Mouse (Mus musculus) embryonic facial prominence, embryonic 13.5 days (tissue): Measurements from ENCODE around the gene Fen1. TPM values are rescaled to one million over a fixed set of nuclear protein-coding genes. Genes with fewer than 3 reads are reported as not detected.

Source experiments
- ATAC-seq: fragments of 200-750 bp; cut with Nextera tagmentation; 2 replicates; pipeline ENCODE4 v1.8.0; 2017; ENCODE audit warnings: low read depth; ENCODE audit not compliant: insufficient number of reproducible peaks, insufficient read depth, low FRiP score, low TSS enrichment
- H3K27ac ChIP-seq: fragments of 300-500 bp; sonication (generic); 2 replicates; pipeline ENCODE4 v1.5.1; 2015; ENCODE audit warnings: moderate library complexity, mild to moderate bottlenecking, inconsistent platforms
- H3K27me3 ChIP-seq: fragments of 300-500 bp; sonication (generic); 2 replicates; pipeline ENCODE4 v1.6.1; 2015; ENCODE audit warnings: mild to moderate bottlenecking, inconsistent platforms
- H3K36me3 ChIP-seq: fragments of 300-500 bp; sonication (generic); 2 replicates; pipeline ENCODE4 v1.6.1; 2015; ENCODE audit warnings: mild to moderate bottlenecking, inconsistent platforms
- H3K4me1 ChIP-seq: fragments of 300-500 bp; sonication (generic); 2 replicates; pipeline ENCODE4 v1.6.1; 2015; ENCODE audit warnings: inconsistent platforms
- H3K4me2 ChIP-seq: fragments of 300-500 bp; sonication (generic); 2 replicates; pipeline ENCODE4 v1.6.1; 2015; ENCODE audit warnings: moderate library complexity, mild to moderate bottlenecking, inconsistent platforms
- H3K4me3 ChIP-seq: fragments of 300-500 bp; sonication (generic); 2 replicates; pipeline ENCODE4 v1.5.1; 2015; ENCODE audit warnings: mild to moderate bottlenecking, inconsistent platforms
- H3K9ac ChIP-seq: fragments of 300-500 bp; sonication (generic); 2 replicates; pipeline ENCODE4 v1.6.1; 2015; ENCODE audit warnings: mild to moderate bottlenecking, inconsistent platforms
- H3K9me3 ChIP-seq: fragments of 300-500 bp; sonication (generic); 2 replicates; pipeline ENCODE4 v1.6.1; 2016; ENCODE audit warnings: inconsistent platforms
- WGBS: fragments of 180-500 bp; shearing (Covaris S2); methylation state at CpG from one replicate; pipeline ENCODE4 v1.1.7; 2015; ENCODE audit warnings: mixed read lengths; 5-methylcytosine and 5-hydroxymethylcytosine counted together
- polyA plus RNA-seq: library from polyadenylated mRNA; unstranded; fragments of >200 nt; fragmentation: Nextera tagmentation; extraction: Ambion mirVana; gene quantifications from 2 replicates; pipeline ENCODE4 v1.2.1, GENCODE M21; 2015

The Fen1 gene
- polyA plus RNA-seq, 1 experiment from 2014 or later = 88.1 TPM

DNA sequence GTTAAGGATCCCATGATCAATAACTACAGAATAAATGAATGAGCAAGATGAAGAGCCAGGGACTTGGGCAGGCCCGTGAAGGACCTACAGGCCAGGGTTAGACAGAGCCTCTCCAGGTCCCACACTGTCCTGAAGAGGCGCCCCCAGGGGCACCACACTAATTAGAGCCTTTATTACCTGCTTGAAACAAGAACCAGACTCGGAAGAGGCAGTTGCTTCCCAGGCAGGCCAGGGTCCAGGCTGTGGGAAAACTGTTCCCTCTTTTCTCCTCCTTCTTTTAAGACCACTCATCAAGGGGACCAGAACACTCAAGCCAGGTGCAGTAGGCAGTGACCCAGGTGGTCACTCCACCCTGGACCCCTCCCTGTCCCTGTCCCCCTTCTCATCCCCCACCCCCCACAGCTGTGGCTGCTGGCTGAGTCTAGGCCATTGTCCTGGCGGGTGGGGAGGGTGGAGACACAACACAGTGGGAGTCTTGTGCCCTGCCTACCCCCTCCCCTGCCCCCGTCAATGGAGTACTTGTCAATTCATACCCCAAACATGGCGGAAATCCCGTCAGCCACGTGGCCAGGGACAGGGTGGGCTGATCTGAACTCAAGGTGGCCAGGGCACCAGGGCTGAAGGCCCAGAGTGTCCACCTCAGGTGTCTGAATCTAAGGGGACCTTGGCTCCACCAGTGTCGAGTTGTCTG, 28.5 kb upstream of the Fen1 start:
- Histone ChIP-seq H3K36me3 (no peaks in the 10 kb centered on the region), H3K4me2 (no peak overlapping the region), H3K9me3 (no peaks in the 10 kb centered on the region), H3K27me3 (no peaks in the 10 kb centered on the region), H3K9ac (no peak overlapping the region), H3K27ac (no peak overlapping the region), H3K4me3 (no peak overlapping the region), H3K4me1 (peaks cover 18% of the 10 kb centered on the region)
- no peak for ATAC-seq
- WGBS = 36% methylated on average over 9 of the region's 9 CpGs

DNA sequence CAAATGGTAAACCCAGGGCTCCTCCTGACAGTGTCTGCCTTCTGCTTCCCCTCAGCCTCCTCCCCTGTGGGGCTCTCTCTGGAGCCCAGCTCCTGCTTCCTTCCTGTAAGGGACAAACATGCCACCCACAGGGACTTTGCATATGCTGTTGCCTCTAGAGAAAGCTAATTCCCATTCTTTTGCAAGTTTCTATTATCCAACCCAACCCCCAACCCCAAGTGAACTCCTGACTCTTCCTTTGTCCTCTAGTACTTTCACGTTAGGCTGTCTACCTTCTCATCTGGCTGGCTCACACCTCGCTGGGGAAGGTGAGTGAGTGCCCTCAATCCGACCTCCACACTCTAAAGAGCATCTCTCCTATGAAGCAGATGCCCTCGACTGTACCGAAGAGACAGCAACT, 27.9 kb upstream of the Fen1 start:
- H3K9ac ChIP-seq = no peak overlapping the region
- H3K36me3 ChIP-seq = no peaks in the 10 kb centered on the region
- H3K4me2 ChIP-seq = no peak overlapping the region
- H3K9me3 ChIP-seq = no peaks in the 10 kb centered on the region
- no peaks in the 10 kb centered on the region for H3K27me3 ChIP-seq
- no peak overlapping the region for H3K4me3 ChIP-seq
- 0 out of 2 replicates have a peak overlapping the region, but pooled peaks have one; percentile 16 for H3K27ac ChIP-seq
- WGBS = 23% methylated on average over 5 of the region's 5 CpGs
- H3K4me1 ChIP-seq = peaks cover 18% of the 10 kb centered on the region
- no peak for ATAC-seq

DNA sequence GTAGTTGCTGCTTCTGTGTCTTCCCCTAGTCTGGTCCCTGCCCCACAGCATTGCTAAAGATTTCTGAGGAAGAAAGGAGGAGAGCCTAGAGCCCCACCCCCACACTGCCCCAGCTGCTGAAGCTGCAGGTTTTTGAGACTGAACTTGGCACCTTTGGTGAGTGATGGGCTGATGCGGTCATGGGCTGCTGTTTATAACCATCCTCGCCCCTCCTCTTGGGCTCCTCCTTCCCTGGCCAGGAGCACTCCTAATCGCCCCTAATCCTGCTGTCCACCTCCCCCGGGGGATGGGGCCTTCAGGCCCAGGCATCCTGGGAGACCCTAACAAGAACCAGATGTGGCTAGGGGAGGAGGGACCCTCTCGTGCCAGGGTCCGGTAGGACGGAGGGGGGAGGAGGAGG, 27.0 kb upstream of the Fen1 start:
- 5% methylated on average over 7 of the region's 7 CpGs for WGBS
- 0 out of 2 replicates have a peak overlapping the region, but pooled peaks have one; percentile 40 for H3K9ac ChIP-seq
- no peak overlapping the region for H3K27ac ChIP-seq
- H3K4me1 ChIP-seq = peaks cover 18% of the 10 kb centered on the region
- no peak for ATAC-seq
- 0 out of 2 replicates have a peak overlapping the region, but pooled peaks have one; percentile 9 for H3K4me2 ChIP-seq
- no peaks in the 10 kb centered on the region for H3K27me3 ChIP-seq
- H3K4me3 ChIP-seq = no peak overlapping the region
- H3K9me3 ChIP-seq = no peaks in the 10 kb centered on the region
- H3K36me3 ChIP-seq = no peaks in the 10 kb centered on the region

DNA sequence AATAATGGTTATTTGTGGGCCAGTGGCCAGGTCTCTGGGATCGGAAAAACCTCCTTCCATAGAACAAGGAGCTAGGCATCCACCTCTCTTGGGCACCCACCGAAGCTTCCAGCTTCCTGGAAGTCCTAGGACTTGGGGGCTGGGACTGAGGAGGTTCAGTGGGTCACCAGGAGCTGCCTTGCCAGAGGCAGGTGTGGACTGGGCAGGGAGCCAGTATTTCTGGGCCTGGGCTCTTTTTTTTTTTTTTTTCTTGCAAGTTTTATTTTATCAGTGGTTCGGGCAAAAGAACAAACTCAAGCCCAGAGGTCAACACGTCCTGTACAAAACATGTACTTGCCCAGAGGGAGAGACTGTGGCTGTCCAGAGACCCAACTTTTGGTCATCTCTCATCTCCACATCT, 21.8 kb upstream of the Fen1 start:
- Histone ChIP-seq H3K36me3 (no peaks in the 10 kb centered on the region), H3K9ac (no peak overlapping the region), H3K4me1 (peaks cover 9% of the 10 kb centered on the region), H3K27ac (no peak overlapping the region), H3K4me3 (no peak overlapping the region), H3K27me3 (no peaks in the 10 kb centered on the region), H3K4me2 (no peak overlapping the region), H3K9me3 (no peaks in the 10 kb centered on the region)
- no peak for ATAC-seq
- 81% methylated on average over 4 of the region's 4 CpGs for WGBS

DNA sequence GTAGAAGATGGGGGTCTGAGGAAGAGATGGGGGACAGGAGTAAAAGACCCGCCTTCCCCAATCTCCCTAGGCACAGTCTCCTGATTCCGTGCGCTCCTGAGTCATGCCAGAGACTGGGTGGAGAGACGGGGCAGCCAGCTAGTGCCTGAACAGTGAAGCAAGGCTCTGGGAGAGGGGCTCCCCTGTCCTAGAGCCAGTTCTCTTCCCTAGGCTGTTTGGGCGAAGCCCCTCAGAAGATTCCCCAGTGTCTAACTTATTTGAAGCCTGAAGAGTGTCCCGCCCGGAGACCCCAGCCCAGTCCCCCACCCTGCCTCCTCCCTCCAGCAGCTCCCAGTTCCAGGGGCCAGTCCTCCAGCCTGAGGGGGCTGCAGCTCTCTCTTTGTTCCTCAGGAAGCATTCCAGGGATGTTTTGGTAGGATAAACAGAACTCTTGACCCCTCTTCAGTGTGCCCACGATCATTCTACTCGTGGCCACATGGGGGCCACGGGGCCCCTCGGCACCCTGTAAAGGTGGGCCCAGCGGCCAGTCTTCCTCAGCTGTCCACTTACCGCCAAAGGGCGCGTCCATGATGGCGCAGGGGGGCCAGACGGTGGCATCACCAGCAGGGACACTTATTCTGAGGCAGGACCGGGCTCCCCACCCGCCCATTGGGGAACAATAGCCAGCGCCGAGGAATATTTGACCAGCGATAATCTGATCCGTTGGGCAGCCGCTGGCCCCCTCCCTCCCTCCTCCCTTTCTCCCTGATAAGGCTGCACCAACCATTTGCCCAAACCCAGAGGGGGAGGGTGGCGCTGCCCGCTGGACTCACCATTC, 20.9 kb upstream of the Fen1 start:
- no peak for ATAC-seq
- no peaks in the 10 kb centered on the region for H3K27me3 ChIP-seq
- H3K27ac ChIP-seq = no peak overlapping the region
- no peaks in the 10 kb centered on the region for H3K9me3 ChIP-seq
- H3K9ac ChIP-seq = 0 out of 2 replicates have a peak overlapping the region, but pooled peaks have one; percentile 40
- peak overlapping the region; percentile 18 for H3K4me2 ChIP-seq
- peaks cover 8% of the 10 kb centered on the region for H3K4me1 ChIP-seq
- 26% methylated on average over 26 of the region's 26 CpGs for WGBS
- no peak overlapping the region for H3K4me3 ChIP-seq
- no peaks in the 10 kb centered on the region for H3K36me3 ChIP-seq

DNA sequence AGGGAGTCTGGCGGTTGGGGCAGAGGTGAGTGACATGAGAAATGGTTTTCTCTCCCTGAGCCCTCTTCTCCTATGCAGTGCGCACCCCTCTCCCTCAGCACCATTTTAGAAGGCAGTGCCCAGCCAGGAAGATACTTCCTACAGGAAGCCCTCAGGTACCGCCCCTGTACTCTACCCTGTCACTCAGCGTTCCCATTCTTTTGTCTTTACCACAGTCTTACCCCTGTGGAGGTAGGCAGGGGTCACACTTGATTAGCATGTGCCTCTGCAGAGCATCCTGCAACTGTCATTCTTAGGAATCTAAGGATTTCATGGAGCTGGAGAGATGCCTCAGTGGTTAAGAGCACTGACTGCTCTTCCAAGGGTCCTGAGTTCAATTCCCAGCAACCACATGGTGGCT, 19.6 kb upstream of the Fen1 start:
- ATAC-seq = no peak
- no peak overlapping the region for H3K9ac ChIP-seq
- H3K27ac ChIP-seq = no peak overlapping the region
- H3K4me1 ChIP-seq = peaks cover 8% of the 10 kb centered on the region
- no peaks in the 10 kb centered on the region for H3K27me3 ChIP-seq
- H3K4me2 ChIP-seq = no peak overlapping the region
- no peaks in the 10 kb centered on the region for H3K9me3 ChIP-seq
- H3K4me3 ChIP-seq = no peak overlapping the region
- no peaks in the 10 kb centered on the region for H3K36me3 ChIP-seq
- WGBS = 64% methylated on average over 4 of the region's 4 CpGs

DNA sequence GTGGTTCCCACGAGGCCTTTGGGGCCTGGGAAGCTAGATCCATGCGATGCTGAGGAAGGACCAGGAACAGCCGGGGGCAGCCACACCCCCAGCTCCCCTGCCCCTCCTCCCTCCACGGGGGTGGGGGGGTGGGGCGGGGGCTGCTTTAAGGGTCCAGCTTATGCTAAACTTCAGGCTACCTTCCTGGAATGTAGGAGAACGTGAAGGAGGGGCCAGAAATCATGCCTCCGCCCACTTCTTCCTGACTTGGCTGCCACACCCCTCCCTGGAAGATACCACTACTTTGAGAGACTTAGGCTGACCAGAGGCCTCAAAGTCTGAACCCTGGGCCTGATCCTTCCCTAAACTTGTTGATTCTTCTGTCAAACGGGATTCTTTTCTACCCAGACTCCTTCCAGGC, 18.7 kb upstream of the Fen1 start:
- Histone ChIP-seq H3K4me1 (peaks cover 8% of the 10 kb centered on the region), H3K27ac (no peak overlapping the region), H3K27me3 (no peaks in the 10 kb centered on the region), H3K4me3 (no peak overlapping the region), H3K4me2 (no peak overlapping the region), H3K9me3 (no peaks in the 10 kb centered on the region), H3K36me3 (no peaks in the 10 kb centered on the region), H3K9ac (no peak overlapping the region)
- WGBS = 28% methylated on average over 8 of the region's 8 CpGs
- ATAC-seq = no peak

DNA sequence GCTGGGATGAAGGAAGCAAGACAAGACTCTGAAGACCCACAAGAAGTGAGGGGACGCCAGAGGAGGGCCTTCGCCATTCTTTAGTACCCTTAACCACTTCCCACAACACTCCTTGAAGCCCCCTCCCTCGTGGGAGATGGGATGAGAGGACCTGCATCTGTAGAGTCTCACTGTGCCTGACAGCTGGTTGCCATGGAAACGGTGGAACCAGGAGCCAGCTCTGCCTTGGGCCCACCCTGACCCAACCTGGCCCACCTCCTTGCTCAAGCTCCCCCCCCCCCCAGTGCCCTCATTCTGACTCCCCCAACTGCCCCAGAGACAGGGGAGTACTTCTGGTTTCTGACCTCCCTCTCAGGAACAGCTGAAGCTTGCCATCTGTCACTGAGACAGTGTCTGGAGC, 17.6 kb upstream of the Fen1 start:
- Histone ChIP-seq H3K27me3 (no peaks in the 10 kb centered on the region), H3K36me3 (no peaks in the 10 kb centered on the region), H3K9ac (no peak overlapping the region), H3K4me2 (no peak overlapping the region), H3K4me1 (peaks cover 8% of the 10 kb centered on the region), H3K27ac (no peak overlapping the region), H3K4me3 (no peak overlapping the region), H3K9me3 (no peaks in the 10 kb centered on the region)
- WGBS = 60% methylated on average over 4 of the region's 4 CpGs
- no peak for ATAC-seq

DNA sequence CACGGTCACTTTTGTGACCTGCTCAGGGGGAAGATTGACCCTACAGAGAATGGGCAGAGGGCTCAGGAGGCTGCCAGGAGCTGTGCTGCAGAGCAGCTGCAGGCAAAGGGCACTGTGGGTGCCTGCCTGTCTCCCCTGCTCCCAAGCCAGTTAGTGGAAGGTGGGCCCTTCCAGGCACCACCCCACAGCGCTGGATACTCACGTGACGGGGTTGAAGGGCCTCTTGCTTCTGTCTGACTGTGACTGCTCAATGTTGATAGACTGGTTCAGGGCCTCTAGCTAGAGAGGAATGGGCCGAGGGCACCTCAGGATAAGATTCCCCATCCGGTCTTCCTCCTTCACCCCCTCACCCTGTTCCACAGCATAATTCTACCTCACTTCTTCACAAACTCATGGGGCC, 15.6 kb upstream of the Fen1 start:
- Histone ChIP-seq H3K36me3 (no peaks in the 10 kb centered on the region), H3K4me2 (no peak overlapping the region), H3K4me1 (peaks cover under 1% of the 10 kb centered on the region), H3K4me3 (no peak overlapping the region), H3K9me3 (no peaks in the 10 kb centered on the region), H3K27me3 (no peaks in the 10 kb centered on the region), H3K9ac (no peak overlapping the region), H3K27ac (no peak overlapping the region)
- no peak for ATAC-seq
- 61% methylated on average over 6 of the region's 6 CpGs for WGBS

DNA sequence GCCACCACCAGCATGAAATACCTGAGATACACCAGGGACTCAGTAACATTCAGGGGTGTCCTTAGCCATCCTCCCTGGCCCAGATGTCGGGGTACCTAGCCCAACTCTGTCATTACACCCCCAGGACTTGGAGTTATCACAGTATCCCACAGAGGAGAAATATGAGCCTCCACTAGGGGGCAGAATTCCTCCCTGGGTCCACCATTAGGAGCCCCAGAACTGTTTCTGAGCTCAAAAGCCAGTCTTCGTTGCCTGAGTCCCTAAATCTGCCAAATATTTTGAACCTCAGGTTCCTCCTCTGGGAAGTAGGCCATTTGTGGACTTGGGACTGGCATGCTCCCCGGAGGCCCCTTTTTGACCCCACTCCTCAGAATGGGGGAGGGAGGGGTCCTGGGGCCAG, 15.1 kb upstream of the Fen1 start:
- Histone ChIP-seq H3K27me3 (no peaks in the 10 kb centered on the region), H3K4me1 (no peaks in the 10 kb centered on the region), H3K36me3 (no peaks in the 10 kb centered on the region), H3K4me2 (no peak overlapping the region), H3K4me3 (no peak overlapping the region), H3K27ac (no peak overlapping the region), H3K9ac (no peak overlapping the region), H3K9me3 (no peaks in the 10 kb centered on the region)
- 52% methylated on average over 3 of the region's 3 CpGs for WGBS
- ATAC-seq = no peak

DNA sequence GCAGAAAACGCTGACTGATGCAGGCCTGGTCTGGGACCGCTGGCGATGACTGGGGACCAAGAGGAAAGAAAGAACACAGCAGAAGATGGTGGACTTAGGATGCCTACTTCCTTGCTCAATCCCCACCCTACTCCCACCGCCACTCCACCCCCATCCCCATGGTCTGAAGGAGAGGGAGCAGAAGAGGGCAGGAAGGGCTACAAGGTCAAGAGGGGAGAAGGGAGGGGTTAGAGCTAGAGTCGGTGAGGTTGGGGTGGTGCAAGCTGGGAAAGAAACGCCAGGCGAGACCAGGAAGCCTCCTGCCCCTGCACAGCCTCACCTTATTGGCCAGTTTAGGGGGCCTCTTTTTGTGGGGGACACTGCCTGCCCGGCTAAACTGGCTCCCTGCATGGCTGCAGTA, 12.1 kb upstream of the Fen1 start:
- WGBS = 81% methylated on average over 8 of the region's 8 CpGs
- no peak overlapping the region for H3K4me2 ChIP-seq
- no peaks in the 10 kb centered on the region for H3K4me1 ChIP-seq
- ATAC-seq = no peak
- no peak overlapping the region for H3K27ac ChIP-seq
- H3K4me3 ChIP-seq = no peak overlapping the region
- H3K27me3 ChIP-seq = no peaks in the 10 kb centered on the region
- no peak overlapping the region for H3K9ac ChIP-seq
- no peaks in the 10 kb centered on the region for H3K9me3 ChIP-seq
- H3K36me3 ChIP-seq = peaks cover 18% of the 10 kb centered on the region; the same call in 1 of the 2 replicates
